Mouse (Mus musculus): ENCODE results near the gene Igbp1. TPM values are rescaled to one million over a fixed set of nuclear protein-coding genes. Genes with fewer than 3 reads are reported as not detected.

The Igbp1 gene
- polyA plus RNA-seq (2012; fragmentation: generic; extraction: Trizol): 34.2 TPM
- long read RNA-seq, experiment 1, transcript Igbp1-201 (6 exons, 1,518 nt): major isoform, 40 of 49 reads
- long read RNA-seq, experiment 1, partial matches to known transcripts: 8 of 49 reads
- long read RNA-seq, experiment 1, other reads (novel, unspliced or antisense): 1 of 49 reads
- long read RNA-seq, experiment 2, transcript Igbp1-201 (6 exons, 1,518 nt): major isoform, 74 of 75 reads
- long read RNA-seq, experiment 2, partial matches to known transcripts: 0 of 75 reads
- long read RNA-seq, experiment 2, other reads (novel, unspliced or antisense): 1 of 75 reads

DNA sequence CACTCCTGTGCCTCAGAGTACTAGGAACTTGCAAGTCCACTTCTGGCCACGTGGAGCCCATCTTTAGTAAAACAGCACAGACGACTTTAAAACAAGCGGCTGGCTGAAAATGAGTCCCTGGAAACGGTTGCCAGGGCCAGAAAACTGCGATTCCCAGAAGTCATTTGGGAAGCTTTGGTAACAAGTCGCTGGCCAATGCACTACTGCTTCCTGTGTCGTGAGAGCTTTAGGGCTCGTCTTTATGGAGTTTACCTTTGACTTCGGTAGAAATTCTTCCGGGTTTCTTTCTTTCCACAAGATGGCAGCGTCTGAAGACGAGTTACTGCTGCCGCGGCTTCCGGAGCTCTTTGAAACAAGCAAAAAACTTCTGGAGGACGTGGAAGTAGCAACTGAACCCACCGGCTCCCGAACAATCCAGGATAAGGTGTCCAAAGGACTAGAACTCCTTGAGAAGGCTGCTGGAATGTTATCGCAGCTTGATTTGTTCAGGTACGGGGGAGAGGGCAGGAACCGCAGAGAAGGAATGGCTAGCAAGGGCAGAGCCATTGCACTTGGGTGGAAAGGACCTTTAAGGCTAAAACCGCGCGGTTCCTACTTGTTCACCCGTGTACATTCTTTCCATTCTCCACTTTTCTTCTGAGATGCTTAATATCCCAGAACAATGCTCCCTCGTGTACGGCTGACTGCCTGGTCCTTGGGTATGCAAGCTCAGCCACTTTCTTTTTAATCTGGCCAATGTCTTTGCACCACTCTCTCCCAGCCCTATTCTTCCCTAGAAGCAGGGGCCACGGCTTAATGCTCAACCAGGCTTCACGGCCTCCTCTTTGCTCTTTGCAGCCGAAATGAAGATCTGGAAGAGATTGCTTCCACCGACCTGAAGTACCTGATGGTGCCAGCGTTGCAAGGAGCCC is at the start of gene Igbp1:
Gene Igbp1 (plus strand): TSS at position 224 of the 911 bp plus-strand sequence.
- peaks cover 6% of the 10 kb centered on the region for H3K36me3 ChIP-seq (ENCODE audit: control insufficient read depth, insufficient read depth)
- H3ac ChIP-seq (ENCODE audit: control insufficient read depth, insufficient read length, low read depth): peak within 1 kb of the TSS; percentile 44
- peak; percentile 59 for TF ChIP-seq USF1 (IDR thresholded peaks at IDR 0.05; ENCODE audit: low read depth)
- peak; percentile 42 for TF ChIP-seq MAX (IDR thresholded peaks at IDR 0.05)
- TF ChIP-seq MYOG (IDR thresholded peaks at IDR 0.05; ENCODE audit: control insufficient read depth, extremely low read depth, insufficient read length): no peak
- no peak for TF ChIP-seq FOSL1 (IDR thresholded peaks at IDR 0.05; ENCODE audit: insufficient read depth, low read length, poor library complexity, severe bottlenecking)
- peak within 1 kb of the TSS; percentile 45 for H3K4me3 ChIP-seq (ENCODE audit: insufficient read depth, poor library complexity, severe bottlenecking)
- H3K27me3 ChIP-seq (ENCODE audit: control insufficient read depth, insufficient read depth, insufficient read length): no peaks in the 10 kb centered on the region
- H3K79me2 ChIP-seq (ENCODE audit: control insufficient read depth, insufficient read depth): peaks cover 13% of the 10 kb centered on the region
- peaks cover 10% of the 10 kb centered on the region for H3K79me3 ChIP-seq (ENCODE audit: low read depth)

DNA sequence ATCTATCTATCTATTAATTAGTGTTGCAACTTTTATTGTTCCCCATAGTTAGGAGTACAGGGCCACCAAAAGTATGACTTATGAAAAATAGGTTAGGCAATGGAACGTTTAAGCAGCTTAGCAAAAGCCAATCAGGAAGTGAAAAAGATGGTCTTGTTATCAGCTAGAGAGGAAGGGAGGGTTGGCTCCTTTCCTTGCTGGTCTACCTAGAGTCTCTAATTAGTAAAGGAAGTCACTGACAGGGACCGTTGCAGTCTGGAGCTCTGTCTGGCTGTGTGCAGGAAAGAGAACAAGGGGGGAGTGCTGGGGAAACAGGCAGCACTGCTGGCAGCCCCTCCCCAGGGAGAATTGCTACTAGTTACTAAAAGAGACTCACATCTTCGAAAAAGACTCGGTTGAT is 26.0 kb upstream of the Igbp1 start:
- Histone ChIP-seq H3K36me3 (ENCODE audit: control insufficient read depth, insufficient read depth) (no peaks in the 10 kb centered on the region), H3K79me3 (ENCODE audit: low read depth) (no peaks in the 10 kb centered on the region), H3K79me2 (ENCODE audit: control insufficient read depth, insufficient read depth) (no peaks in the 10 kb centered on the region), H3K4me3 (ENCODE audit: insufficient read depth, poor library complexity, severe bottlenecking) (no peak overlapping the region), H3K27me3 (ENCODE audit: control insufficient read depth, insufficient read depth, insufficient read length) (no peaks in the 10 kb centered on the region), H3ac (ENCODE audit: control insufficient read depth, insufficient read length, low read depth) (no peak overlapping the region)
- TF ChIP-seq MAX (IDR thresholded peaks at IDR 0.05): no peak
- no peak for TF ChIP-seq CTCF (IDR thresholded peaks at IDR 0.05; ENCODE audit: control insufficient read depth, insufficient read depth, insufficient read length)
- TF ChIP-seq FOSL1 (IDR thresholded peaks at IDR 0.05; ENCODE audit: insufficient read depth, low read length, poor library complexity, severe bottlenecking): no peak
- TF ChIP-seq CEBPB (IDR thresholded peaks at IDR 0.05; ENCODE audit: low read depth): no peak
- no peak for TF ChIP-seq USF1 (IDR thresholded peaks at IDR 0.05; ENCODE audit: low read depth)
- TF ChIP-seq MYOD1 (IDR thresholded peaks at IDR 0.05; ENCODE audit: control insufficient read depth, insufficient read length, low read depth): no peak
- no peak for TF ChIP-seq MYOG (IDR thresholded peaks at IDR 0.05; ENCODE audit: control insufficient read depth, extremely low read depth, insufficient read length)

DNA sequence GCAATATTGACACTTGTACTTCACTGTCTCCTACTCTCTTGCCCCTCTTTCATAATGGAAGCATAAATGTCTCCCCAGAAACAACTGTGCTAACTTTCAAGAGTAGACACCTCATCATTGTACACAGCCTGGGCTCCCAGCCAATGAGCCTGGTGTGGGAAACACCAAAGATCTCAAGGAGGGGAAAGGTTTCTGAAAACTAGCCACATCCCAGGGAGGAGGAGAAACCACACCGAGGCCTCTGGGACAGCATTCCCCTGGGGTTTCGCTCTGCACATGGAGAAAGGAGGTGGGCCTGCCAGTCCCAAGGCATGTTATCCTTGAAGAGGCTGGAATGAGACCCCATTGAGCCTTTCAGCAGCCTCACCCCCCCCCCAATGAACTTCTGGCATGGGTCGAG is 24.0 kb upstream of the Igbp1 start:
- H3K79me3 ChIP-seq (ENCODE audit: low read depth): no peaks in the 10 kb centered on the region
- H3K27me3 ChIP-seq (ENCODE audit: control insufficient read depth, insufficient read depth, insufficient read length): no peaks in the 10 kb centered on the region
- TF ChIP-seq FOSL1 (IDR thresholded peaks at IDR 0.05; ENCODE audit: insufficient read depth, low read length, poor library complexity, severe bottlenecking) (no peak), CTCF (IDR thresholded peaks at IDR 0.05; ENCODE audit: control insufficient read depth, insufficient read depth, insufficient read length) (no peak), CEBPB (IDR thresholded peaks at IDR 0.05; ENCODE audit: low read depth) (no peak), USF1 (IDR thresholded peaks at IDR 0.05; ENCODE audit: low read depth) (no peak), MAX (IDR thresholded peaks at IDR 0.05) (no peak), MYOD1 (IDR thresholded peaks at IDR 0.05; ENCODE audit: control insufficient read depth, insufficient read length, low read depth) (no peak), MYOG (IDR thresholded peaks at IDR 0.05; ENCODE audit: control insufficient read depth, extremely low read depth, insufficient read length) (no peak)
- H3K36me3 ChIP-seq (ENCODE audit: control insufficient read depth, insufficient read depth): no peaks in the 10 kb centered on the region
- no peak overlapping the region for H3K4me3 ChIP-seq (ENCODE audit: insufficient read depth, poor library complexity, severe bottlenecking)
- no peak overlapping the region for H3ac ChIP-seq (ENCODE audit: control insufficient read depth, insufficient read length, low read depth)
- H3K79me2 ChIP-seq (ENCODE audit: control insufficient read depth, insufficient read depth): no peaks in the 10 kb centered on the region

DNA sequence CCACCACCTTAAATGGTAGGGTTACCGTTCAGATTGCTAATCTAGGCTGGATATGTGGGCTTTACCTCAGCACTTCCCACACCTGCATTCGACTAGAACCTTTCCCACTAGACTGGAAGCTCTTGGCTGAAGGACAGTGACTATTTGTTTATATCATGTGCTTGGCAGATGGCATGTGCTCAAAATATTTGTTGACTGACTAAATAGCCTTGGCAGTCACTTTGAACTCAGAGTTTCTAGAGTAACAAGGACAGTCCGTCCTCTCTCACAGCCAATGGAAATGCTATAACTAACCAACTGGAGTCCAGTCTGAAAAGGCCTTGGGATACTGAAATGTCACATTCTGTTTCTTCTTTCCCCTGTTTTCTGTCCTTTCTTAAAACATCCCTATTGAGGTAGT is 22.6 kb upstream of the Igbp1 start:
- Histone ChIP-seq H3K4me3 (ENCODE audit: insufficient read depth, poor library complexity, severe bottlenecking) (no peak overlapping the region), H3K79me3 (ENCODE audit: low read depth) (no peaks in the 10 kb centered on the region), H3ac (ENCODE audit: control insufficient read depth, insufficient read length, low read depth) (no peak overlapping the region), H3K79me2 (ENCODE audit: control insufficient read depth, insufficient read depth) (no peaks in the 10 kb centered on the region), H3K36me3 (ENCODE audit: control insufficient read depth, insufficient read depth) (no peaks in the 10 kb centered on the region), H3K27me3 (ENCODE audit: control insufficient read depth, insufficient read depth, insufficient read length) (no peaks in the 10 kb centered on the region)
- no peak for TF ChIP-seq CEBPB (IDR thresholded peaks at IDR 0.05; ENCODE audit: low read depth)
- no peak for TF ChIP-seq MAX (IDR thresholded peaks at IDR 0.05)
- no peak for TF ChIP-seq USF1 (IDR thresholded peaks at IDR 0.05; ENCODE audit: low read depth)
- TF ChIP-seq MYOD1 (IDR thresholded peaks at IDR 0.05; ENCODE audit: control insufficient read depth, insufficient read length, low read depth): no peak
- no peak for TF ChIP-seq MYOG (IDR thresholded peaks at IDR 0.05; ENCODE audit: control insufficient read depth, extremely low read depth, insufficient read length)
- TF ChIP-seq CTCF (IDR thresholded peaks at IDR 0.05; ENCODE audit: control insufficient read depth, insufficient read depth, insufficient read length): no peak
- no peak for TF ChIP-seq FOSL1 (IDR thresholded peaks at IDR 0.05; ENCODE audit: insufficient read depth, low read length, poor library complexity, severe bottlenecking)

DNA sequence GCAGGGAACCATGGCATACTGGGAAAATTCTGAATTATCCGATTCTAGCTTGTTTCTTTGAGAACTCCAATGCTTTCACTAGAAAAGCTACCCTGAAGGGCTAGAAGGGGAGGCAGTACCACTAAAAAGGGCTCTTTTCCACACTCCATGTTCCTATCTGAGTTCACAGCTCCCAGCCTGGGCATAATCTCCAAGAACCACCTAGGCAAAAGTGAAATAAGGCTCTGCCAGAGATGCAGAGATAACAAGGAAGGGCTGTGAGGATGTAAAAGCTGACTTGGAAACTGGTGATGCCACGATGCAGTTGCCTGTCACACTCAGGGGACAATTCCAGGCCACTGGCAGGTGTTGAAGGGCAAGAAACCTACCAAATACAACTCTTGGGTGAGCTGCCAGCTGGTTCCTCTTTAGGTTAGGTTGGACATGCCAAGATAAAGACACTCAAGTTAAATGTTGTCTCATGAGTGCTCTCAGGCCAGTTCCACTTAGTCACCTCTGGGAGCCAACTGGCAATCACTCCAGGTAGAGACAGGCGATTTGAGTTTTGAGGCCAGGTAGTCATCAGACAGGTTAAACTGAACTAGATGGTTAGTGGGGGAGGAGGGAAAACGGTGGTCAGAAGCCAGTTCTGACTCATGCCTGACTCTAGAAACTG is 18.4 kb upstream of the Igbp1 start:
- H3K79me3 ChIP-seq (ENCODE audit: low read depth): no peaks in the 10 kb centered on the region
- no peaks in the 10 kb centered on the region for H3K27me3 ChIP-seq (ENCODE audit: control insufficient read depth, insufficient read depth, insufficient read length)
- H3K4me3 ChIP-seq (ENCODE audit: insufficient read depth, poor library complexity, severe bottlenecking): no peak overlapping the region
- no peaks in the 10 kb centered on the region for H3K79me2 ChIP-seq (ENCODE audit: control insufficient read depth, insufficient read depth)
- H3ac ChIP-seq (ENCODE audit: control insufficient read depth, insufficient read length, low read depth): no peak overlapping the region
- no peaks in the 10 kb centered on the region for H3K36me3 ChIP-seq (ENCODE audit: control insufficient read depth, insufficient read depth)
- TF ChIP-seq CTCF (IDR thresholded peaks at IDR 0.05; ENCODE audit: control insufficient read depth, insufficient read depth, insufficient read length): no peak
- TF ChIP-seq FOSL1 (IDR thresholded peaks at IDR 0.05; ENCODE audit: insufficient read depth, low read length, poor library complexity, severe bottlenecking): no peak
- no peak for TF ChIP-seq MYOD1 (IDR thresholded peaks at IDR 0.05; ENCODE audit: control insufficient read depth, insufficient read length, low read depth)
- no peak for TF ChIP-seq MAX (IDR thresholded peaks at IDR 0.05)
- no peak for TF ChIP-seq MYOG (IDR thresholded peaks at IDR 0.05; ENCODE audit: control insufficient read depth, extremely low read depth, insufficient read length)
- TF ChIP-seq USF1 (IDR thresholded peaks at IDR 0.05; ENCODE audit: low read depth): no peak
- TF ChIP-seq CEBPB (IDR thresholded peaks at IDR 0.05; ENCODE audit: low read depth): no peak
